Comparison of ENCODE assay signal across 17 mouse cellular contexts in the genomic region with DNA sequence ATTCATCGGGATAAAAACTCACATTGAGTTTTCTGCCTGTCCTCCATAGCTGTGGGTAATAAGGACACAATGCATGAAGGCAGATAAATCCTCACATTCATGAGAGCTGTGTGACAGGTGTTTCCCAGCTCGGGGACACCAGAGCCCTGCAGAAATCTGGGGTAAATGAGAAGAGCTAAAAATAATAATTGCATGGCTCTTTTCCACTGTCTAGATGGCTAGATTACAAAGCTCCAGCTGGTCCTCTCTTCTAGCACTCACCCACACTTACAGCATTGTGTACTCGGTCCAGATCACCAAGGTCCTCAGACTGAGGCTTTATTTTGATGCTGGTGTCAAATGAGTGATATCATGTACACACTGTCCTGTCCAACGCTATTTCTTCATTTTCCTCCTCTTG.
DNase-seq lines count a peak whose midpoint lies in the region; ATAC-seq and TF ChIP-seq lines count a peak whose summit lies in the region.
"Had no signal": no experiment of that assay in that cellular context is flagged by ENCODE, and none has a peak within 500 bp of the region (broad histone marks: within the 10 kb centered on the region; RNA-seq: fewer than 3 reads in every experiment).

No protein-coding gene starts in this region.

- H3K4me3 ChIP-seq in lung, embryonic 14.5 days (ENCODE audit: low read depth, low read length), result no peak overlapping the region
- H3K4me3 ChIP-seq in heart, embryonic 11.5 days (ENCODE audit: low read depth, low read length), result no peak overlapping the region
- H3K4me3 ChIP-seq: embryonic facial prominence, embryonic 12.5 days; heart, embryonic 15.5 days; hindbrain, embryonic 12.5 days; liver, embryonic 12.5 days had no signal

- TF ChIP-seq CTCF in lung, embryonic 14.5 days (IDR thresholded peaks at IDR 0.05; ENCODE audit: low read depth), result no peak

- 31% methylated on average over 4 of the region's 4 CpGs for WGBS in lung, embryonic 14.5 days
- 69% methylated on average over 4 of the region's 4 CpGs for WGBS in heart, embryonic 11.5 days (ENCODE audit: insufficient replicate concordance)

- H3K4me2 ChIP-seq in lung, embryonic 14.5 days, result no peak overlapping the region
- H3K4me2 ChIP-seq in heart, embryonic 11.5 days, result no peak overlapping the region
- H3K4me2 ChIP-seq: embryonic facial prominence, embryonic 12.5 days; heart, embryonic 15.5 days; hindbrain, embryonic 12.5 days; liver, embryonic 12.5 days had no signal

- H3K36me3 ChIP-seq in lung, embryonic 14.5 days (ENCODE audit: insufficient read depth), result no peaks in the 10 kb centered on the region
- H3K36me3 ChIP-seq in heart, embryonic 11.5 days (ENCODE audit: control insufficient read depth, insufficient read depth, low read length), result no peaks in the 10 kb centered on the region
- H3K36me3 ChIP-seq: embryonic facial prominence, embryonic 12.5 days; heart, embryonic 15.5 days; hindbrain, embryonic 12.5 days; liver, embryonic 12.5 days had no signal

- no peaks in the 10 kb centered on the region for H3K4me1 ChIP-seq in lung, embryonic 14.5 days (ENCODE audit: insufficient read depth)
- H3K4me1 ChIP-seq in heart, embryonic 11.5 days (ENCODE audit: control insufficient read depth, insufficient read depth, low read length), result no peaks in the 10 kb centered on the region
- H3K4me1 ChIP-seq: embryonic facial prominence, embryonic 12.5 days; heart, embryonic 15.5 days; hindbrain, embryonic 12.5 days; liver, embryonic 12.5 days had no signal

- ATAC-seq in lung, embryonic 14.5 days (ENCODE audit: insufficient read depth), result peak; percentile 83; the same call in 1 of the 2 replicates
- ATAC-seq in heart, embryonic 11.5 days (replicated peaks; ENCODE audit: insufficient number of reproducible peaks, low FRiP score, low TSS enrichment), result no peak
- ATAC-seq: activated CD4-positive, CD25-positive, alpha-beta regulatory T cell, adult 4 months; intestine, embryonic 16.5 days; liver, embryonic 12.5 days had no signal

- DNase-seq in layer of hippocampus, adult 11-12 months (ENCODE audit: low spot score), result peak; percentile 4
- no peak for DNase-seq in layer of hippocampus, postnatal 25 days (ENCODE audit: extremely low spot score in 1 of 2, low spot score in 1 of 2)
- DNase-seq in right cerebral cortex, adult 2 months (ENCODE audit: low spot score in 2 of 2), result peak; percentile 2 to 3
- DNase-seq in right cerebral cortex, postnatal 25 days, result no peak
- peak; percentile 51 for DNase-seq in lung, embryonic 14.5 days
- peak; percentile 4 for DNase-seq in skeletal muscle tissue, adult 2 months (ENCODE audit: low read depth, low spot score)
- no peak for DNase-seq in thymus, postnatal 0 days (ENCODE audit: low spot score)
- DNase-seq: adrenal gland, postnatal 36 days had no signal

- no peaks in the 10 kb centered on the region for H3K9me3 ChIP-seq in lung, embryonic 14.5 days (ENCODE audit: low read depth, low read length)
- H3K9me3 ChIP-seq in heart, embryonic 11.5 days (replicated peaks; ENCODE audit: control insufficient read depth, low read length), result no peaks in the 10 kb centered on the region
- H3K9me3 ChIP-seq: embryonic facial prominence, embryonic 12.5 days; heart, embryonic 15.5 days; hindbrain, embryonic 12.5 days; liver, embryonic 12.5 days had no signal

- H3K27me3 ChIP-seq in lung, embryonic 14.5 days (ENCODE audit: insufficient read depth, low read length), result no peaks in the 10 kb centered on the region
- H3K27me3 ChIP-seq in heart, embryonic 11.5 days (ENCODE audit: control insufficient read depth, insufficient read depth, low read length), result no peaks in the 10 kb centered on the region
- H3K27me3 ChIP-seq: CH12.LX; embryonic facial prominence, embryonic 12.5 days; heart, embryonic 15.5 days; hindbrain, embryonic 12.5 days; liver, embryonic 12.5 days had no signal

- H3K27ac ChIP-seq in lung, embryonic 14.5 days (ENCODE audit: low read depth), result no peak overlapping the region
- no peak overlapping the region for H3K27ac ChIP-seq in heart, embryonic 11.5 days (ENCODE audit: low read depth, low read length)
- H3K27ac ChIP-seq: embryonic facial prominence, embryonic 12.5 days; heart, embryonic 15.5 days; hindbrain, embryonic 12.5 days; kidney, postnatal 0 days; liver, embryonic 12.5 days had no signal

- H3K9ac ChIP-seq in lung, embryonic 14.5 days, result no peak overlapping the region
- H3K9ac ChIP-seq in heart, embryonic 11.5 days (ENCODE audit: low read depth, low read length), result no peak overlapping the region
- H3K9ac ChIP-seq: embryonic facial prominence, embryonic 12.5 days; heart, embryonic 15.5 days; hindbrain, embryonic 12.5 days; liver, embryonic 12.5 days had no signal

Comparison
In these comparisons a context has a peak if more than half of its experiments do, and no peak if none do; other contexts are left out.
1. DNase-seq: peak in layer of hippocampus, adult 11-12 months (single experiment), right cerebral cortex, adult 2 months (2 of 2), lung, embryonic 14.5 days (single experiment) and skeletal muscle tissue, adult 2 months (single experiment); none in layer of hippocampus, postnatal 25 days (0 of 2), right cerebral cortex, postnatal 25 days (single experiment) and thymus, postnatal 0 days (single experiment).